Mouse (Mus musculus) v-Abl transformed pro-B cells (cell line): ENCODE measurements around the gene Gm10300.

Experiments used
- in situ Hi-C, 2 experiments: fragments of 400-800 bp; cut with MboI; formaldehyde crosslinking; loops; one replicate each; pipeline ENCODE4 v1.15.1; 2025; ENCODE audit not compliant: unreplicated experiment in 2 of 2

Gene Gm10300

DNA sequence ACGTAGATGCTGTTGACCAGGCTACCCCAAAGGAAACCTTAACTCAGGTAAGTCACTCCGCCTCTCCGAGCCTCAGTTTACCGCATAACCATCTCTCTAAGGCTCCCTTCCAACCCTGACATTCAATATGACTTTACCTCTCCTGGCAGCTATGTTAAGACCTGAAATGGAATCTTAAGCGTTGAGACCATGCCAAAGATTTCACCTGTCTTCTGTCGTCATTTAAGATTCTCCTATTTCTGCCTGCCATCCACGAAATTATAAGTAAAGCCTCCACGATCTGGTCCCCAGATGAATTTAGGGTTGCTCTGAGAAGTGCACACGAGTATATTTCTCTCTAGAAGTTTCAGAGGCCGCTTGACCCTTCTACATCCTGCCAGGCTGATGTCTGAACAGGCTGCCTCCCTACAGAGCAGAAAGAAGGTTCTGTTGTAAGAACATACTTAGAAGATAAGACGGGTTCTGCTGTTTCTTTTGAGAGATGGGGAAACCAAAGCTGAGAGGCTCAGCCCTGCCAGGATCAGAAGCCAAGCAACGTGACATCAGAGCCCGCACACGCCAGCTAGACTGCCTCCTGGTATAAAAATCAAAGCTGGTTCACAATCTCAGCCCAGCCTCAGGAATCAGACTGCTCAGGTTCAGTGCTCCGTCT is 24.8 kb upstream of the Gm10300 start:
- in situ Hi-C loops: no loop called here

DNA sequence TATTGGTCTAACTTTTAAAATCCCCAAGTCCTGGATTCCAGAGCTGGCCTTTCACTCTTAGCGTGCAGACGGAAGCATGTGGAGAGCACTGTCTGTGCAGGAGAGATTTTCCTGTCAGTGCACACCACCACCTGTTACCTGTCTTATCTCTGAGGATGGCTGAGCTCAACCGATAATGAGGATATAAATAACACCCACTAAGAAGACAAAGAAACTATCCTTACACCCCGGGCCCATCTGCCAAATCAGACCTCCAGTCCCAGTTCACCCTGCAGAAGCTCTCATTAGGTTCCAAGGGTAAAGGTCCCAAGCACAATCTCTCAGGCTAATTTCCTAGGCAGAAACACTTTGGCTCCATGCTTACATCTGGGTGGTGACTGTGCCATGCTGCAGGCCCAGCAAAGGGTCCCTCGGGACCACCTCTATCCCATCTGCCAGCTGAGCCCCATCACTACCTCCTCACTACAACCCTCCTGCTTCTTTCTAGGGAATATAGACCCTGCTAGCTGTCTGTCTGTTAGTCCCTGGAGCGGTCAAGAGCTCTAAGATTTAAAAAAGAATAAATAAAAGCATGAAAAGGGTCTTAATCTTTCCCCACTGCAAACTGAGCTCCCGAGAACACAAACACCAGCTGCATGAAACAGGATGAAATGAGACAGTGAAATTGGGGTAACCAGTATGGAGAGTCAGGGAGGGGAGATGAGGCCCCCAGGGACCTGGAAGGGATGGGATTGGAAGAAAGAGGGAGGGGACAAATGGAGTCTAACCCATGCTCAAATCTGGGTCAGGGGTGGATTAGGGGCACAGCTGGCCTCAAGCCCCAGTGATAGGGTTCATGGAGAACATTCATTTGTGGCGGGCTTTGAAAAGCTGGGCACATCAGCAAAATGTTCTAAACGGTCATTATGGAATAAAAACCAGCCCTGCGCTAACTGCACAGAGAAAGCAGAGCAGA is 22.9 kb upstream of the Gm10300 start:
- in situ Hi-C loops: no loop called here

DNA sequence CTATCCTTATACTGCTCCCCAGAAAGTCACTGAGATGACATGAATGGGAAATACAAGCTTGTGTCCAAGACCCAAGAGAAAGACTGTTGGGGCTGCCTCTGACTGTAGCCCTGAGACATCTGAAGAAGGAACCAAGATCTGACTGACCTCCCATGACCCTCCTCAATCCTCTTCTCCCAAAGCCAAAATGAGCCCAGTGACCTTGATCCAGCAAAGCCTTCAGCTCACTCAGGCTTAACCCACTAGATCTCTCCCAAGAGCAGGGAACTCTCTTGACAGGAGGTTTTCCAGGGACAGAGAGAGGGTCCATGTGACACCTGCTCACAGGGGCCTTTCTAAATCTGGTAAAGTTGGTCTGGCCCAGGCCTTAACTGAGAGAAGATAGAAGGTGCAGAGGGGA is 17.2 kb upstream of the Gm10300 start:
- in situ Hi-C loops: no loop called here

DNA sequence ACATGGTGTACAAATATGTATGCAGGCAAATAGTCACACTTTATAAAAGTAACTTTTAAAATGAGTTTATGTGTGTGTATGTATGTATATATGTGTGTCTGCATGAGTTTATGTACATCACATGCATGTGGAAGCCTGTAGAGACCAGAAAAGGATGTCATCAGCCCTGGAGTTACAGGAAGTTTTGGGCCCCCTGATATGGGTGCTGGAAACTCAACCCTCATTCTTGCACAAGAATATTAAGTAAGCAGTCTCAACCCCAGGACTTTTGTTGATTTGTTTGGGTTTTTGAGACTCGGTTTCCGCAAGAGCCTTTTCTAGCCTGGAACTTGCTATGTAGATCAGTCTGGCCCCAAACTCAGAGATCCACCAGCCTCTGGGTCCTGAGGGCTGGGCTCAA is 15.0 kb upstream of the Gm10300 start:
- in situ Hi-C loops: no loop called here

DNA sequence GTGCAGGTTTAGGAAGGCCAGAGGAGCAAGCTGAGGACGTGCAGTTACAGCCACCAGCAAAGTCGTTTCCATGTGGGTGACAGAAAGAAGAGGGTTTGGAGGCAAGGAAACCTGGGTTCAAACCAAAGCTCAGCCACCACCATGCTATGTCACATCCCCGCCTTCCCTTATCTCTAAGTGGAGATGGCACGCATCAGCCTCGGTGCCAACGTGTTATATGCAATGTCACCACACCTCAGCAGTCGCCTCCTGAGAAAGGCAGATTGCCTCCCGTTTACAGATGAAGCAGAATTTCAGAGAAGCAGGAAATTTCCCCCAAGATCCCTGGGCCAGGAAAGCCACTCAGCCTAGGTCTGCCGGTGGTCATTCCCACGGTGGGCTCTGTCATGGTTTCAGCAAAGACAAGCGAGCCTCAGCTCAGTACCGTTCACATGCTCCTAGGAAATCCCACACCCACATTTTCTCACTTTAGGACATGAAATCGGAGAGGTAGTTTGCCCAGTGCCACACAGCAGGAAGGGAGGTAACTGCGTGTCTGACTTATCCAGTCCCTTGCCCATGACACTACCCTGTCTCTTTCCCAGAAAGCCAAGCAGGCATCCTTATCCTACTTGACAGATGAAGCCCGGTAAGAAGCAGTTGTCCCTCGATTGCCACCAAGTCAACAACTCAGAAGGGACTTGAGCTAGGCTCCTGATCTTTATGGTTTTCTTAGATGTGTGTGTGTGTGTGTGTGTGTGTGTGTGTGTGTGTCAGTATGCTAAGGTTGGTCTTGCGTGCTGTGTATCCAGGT is 14.3 kb upstream of the Gm10300 start:
- in situ Hi-C loops: no loop called here

DNA sequence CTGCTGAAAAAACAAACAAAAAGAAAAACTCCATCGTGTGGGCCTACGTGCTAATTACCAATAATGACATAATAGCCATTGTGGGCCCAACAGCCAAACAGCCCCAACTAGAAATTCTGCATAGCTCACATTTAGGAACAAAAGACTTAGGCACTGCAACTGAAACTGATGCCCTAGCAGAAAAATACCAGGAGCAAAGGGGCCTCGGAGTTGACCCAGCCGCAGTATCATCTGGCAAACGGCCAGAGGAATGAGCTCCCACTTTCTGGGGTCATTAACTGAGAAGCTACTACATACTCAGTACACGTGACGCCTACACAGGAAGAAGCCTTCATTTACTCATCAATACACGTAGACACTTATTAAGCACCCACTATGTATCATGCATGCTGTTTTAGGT is 12.2 kb upstream of the Gm10300 start:
- in situ Hi-C loops: no loop called here

DNA sequence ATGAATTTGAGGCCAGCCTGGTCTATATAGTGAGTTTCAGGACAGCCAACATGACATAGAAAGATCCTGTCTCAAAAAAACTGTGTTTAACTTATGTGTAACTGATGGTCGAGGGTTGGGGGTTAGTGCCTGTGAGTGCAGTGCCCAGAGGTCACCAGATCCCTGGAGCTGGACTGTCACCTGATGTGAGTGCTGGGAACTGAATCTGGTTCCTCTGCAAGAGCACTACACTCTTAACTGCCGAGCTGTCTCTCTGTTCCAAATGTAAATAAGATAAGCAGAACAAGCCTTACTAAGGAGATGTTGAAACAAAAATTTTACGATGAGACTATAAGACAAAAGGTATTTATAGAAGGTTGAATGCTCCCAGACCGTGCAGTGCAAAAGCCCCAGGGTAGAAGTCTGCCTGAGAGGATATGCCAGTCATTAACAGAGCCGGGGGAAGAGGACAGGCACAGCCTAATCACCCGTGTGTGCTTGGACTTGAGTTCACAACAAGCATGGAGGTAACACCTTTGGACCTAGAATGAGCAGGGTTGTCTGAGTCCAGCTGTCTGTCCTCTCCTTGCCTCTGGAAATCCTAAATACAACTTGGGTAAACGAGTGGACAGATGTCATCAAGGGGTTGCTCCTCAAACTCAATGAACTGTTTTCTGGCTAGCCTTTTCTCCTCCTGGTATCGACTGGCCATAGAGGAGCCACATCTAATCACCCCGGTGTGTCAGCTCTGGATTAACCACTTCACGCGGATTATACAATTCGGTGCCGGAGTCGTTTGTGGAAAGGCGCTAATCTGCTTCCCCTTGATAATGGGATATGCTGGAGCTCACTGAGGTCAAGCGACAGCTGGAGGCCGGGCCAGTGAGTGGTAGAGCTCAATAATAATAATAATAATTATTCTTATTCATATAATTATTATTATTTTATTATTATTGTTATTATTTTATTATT is 11.3 kb upstream of the Gm10300 start:
- in situ Hi-C loops: no loop called here

DNA sequence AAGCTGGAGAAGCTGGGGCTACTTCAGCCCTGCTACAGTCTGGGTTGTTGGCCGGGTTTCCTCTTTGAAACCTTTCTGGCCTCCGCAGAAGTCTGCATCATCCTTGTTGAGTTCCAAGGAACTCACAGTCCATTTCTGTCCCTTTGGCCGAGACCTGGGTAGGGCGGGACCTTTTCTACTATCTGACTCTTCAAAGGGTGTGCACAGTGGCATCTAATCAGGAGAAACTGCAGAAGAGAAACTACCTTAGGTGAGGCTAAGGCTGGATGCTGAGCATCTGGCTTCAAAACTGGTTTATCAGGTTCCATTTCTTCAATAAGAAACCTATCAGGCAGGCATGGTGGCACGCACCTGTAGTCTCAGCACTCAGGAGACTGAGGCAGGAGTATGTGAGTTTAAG is 9.9 kb upstream of the Gm10300 start:
- in situ Hi-C loops: no loop called here

DNA sequence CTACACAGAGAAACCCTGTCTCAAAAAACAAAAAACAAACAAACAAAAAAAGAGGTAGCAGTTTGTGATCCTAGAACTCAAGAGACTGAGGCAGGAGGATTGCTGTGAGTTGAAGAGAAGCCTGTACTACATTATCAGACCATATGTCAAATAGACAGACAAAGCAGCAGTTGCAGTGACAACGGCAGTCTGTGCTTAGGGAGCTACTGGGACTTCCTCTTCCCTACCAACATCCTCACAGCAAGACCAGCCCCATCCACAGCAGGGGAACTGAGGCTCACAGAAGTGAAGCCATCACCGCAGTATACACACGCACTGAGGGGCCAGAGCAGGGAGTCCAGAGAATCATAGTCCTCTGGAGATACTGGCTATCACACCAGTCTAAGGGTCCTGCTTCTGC is 8.9 kb upstream of the Gm10300 start:
- in situ Hi-C loops: no loop called here

DNA sequence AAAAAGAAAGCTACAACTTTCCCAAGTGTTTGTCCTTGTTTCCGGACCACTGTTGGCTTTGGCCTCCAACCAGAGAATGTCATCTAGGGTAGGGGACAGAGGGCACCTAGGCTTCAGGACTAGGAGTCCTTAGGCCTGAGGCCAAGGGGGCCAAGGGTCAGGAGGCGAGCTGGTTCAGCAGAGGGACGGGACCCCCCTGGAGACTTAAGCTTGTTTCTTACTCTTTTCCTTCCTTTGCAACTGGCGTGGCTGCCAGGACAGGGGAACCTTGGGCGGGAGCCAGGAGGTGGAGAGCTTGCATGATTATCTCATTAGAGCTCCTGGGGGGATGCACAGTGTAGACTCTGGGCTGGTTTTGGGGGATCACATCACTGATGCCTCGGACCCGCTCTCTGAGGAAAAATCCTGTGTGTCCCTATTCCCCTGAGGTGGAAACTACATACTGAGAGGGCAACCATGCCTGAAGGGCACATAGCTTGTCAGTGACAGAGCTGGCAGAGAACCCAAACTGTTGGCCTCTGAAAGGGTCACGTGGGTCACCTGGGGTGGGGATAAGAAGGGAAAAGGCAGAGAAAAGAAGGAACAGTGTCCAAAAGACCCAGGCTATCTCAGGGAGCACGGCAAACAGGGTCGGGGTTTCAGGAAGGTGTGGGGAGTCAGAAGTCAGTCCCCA is 8.3 kb upstream of the Gm10300 start:
- in situ Hi-C loops: no loop called here

DNA sequence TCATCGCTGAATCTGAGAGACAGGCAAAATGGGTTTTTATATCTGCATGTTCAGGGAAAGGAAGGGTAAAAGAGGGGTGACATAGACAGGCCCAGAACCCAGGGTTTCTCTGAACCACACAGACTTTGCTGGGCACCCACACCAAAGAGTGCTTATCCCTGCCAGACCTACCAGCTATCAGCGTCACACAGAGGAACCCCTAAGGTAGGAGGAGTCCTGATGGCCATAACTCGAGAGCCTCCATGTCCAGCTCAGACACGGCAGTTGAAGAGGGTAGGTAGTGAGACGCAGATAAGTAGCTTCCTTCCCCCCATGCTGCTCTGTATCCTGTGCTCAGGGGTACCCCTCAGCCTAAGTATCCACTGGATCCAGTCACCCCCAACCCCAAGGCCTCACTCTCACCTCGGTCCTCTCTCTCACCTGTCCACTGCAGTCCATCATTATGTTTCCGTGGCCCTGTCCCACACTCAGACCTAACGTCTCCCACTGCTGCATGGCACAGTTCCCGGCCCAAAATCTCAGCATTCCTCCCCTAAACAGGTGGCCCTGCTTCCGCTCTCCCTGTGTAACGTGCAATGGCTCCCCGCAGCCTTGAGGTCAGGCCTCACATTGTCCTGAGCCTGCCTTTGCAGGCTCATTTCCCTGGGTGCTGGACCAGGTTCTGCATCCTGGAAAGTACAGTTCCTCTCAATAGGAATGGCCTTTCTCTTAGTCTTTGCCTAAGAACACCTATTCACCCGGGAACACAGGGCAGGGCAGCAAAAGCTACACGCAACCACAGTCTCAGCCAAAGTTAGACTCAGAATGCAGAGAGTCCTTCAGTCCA is 7.2 kb upstream of the Gm10300 start:
- in situ Hi-C loops: no loop called here

DNA sequence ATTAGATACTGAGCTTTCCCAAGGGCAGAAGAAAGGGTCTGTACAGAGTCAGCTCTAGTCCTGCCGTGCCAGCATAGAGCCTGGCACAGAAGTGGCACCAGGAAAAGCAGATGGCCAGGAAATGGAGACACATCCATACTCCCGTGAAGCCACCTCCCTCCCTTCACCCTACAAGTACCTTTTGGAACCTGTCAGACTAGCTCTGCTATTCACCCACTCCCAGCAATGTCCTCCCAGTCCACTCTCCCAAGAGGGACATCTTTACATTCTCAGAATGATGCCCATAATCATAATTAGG is 6.6 kb upstream of the Gm10300 start:
- in situ Hi-C loops: no loop called here

DNA sequence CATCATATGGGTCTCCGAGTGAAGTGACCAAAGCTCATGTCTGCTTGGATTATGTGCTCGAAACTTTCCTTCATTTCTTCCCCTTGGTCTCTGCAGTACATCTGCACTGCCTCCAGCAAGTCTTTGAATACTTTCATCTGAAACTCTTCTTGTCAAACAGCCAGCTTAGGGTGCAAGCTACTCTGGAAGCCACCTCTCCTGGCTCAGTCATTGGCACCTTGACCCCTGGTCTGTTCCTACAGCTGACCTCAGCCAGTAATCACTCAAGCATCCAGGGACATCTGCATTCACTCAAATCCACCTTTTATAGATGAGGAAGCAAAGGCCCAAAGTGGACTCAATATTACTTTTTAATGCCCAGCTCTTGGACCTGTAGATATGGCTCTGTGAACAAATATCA is 2.8 kb upstream of the Gm10300 start:
- in situ Hi-C loops: loop anchor here (5.0 kb wide), 1 partner anchor 34 kb away; no protein-coding TSS in a partner anchor

DNA sequence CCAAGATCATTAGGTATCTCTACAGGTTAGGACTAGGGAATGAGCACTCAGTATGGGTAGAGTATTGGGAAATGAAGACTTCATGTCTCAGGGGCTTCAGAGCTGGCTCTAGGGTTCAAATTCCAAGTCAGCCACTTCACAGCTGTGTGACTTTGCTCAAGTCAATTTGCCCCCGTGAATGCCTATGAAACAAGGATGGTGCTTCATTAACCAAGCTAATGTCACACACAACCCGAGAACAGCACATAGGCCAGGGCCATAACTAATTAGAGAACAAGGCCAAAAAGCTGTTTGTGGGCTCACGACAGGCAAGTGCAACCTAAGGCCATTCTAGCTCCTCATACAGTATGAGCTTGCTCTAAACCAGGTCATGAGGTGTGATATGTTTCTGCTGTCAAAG is 2.3 kb upstream of the Gm10300 start:
- in situ Hi-C loops: loop anchor here (5.0 kb wide), 1 partner anchor 35 kb away; no protein-coding TSS in a partner anchor

DNA sequence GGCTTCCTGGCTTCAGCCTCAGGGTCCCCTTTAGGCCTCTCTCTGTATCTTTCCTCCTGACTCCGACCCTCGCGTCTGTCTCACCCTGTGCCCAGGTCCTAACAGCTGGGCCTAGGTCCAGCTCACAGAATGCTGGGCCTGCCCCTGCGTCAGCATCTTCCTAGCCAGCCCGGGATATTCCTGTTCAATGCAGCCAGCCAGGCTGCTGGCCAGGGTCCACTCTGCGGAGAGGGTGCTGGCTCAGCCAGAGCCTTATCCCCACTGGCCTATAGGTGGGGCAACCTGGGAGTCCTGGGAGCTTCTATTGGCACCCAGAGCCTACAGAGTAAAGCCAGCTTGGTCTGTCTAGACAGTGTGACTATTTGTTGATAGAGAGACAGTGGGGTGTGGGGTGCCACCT is 1.6 kb upstream of the Gm10300 start:
- in situ Hi-C loops: loop anchor here (5.0 kb wide), 1 partner anchor 36 kb away; no protein-coding TSS in a partner anchor

DNA sequence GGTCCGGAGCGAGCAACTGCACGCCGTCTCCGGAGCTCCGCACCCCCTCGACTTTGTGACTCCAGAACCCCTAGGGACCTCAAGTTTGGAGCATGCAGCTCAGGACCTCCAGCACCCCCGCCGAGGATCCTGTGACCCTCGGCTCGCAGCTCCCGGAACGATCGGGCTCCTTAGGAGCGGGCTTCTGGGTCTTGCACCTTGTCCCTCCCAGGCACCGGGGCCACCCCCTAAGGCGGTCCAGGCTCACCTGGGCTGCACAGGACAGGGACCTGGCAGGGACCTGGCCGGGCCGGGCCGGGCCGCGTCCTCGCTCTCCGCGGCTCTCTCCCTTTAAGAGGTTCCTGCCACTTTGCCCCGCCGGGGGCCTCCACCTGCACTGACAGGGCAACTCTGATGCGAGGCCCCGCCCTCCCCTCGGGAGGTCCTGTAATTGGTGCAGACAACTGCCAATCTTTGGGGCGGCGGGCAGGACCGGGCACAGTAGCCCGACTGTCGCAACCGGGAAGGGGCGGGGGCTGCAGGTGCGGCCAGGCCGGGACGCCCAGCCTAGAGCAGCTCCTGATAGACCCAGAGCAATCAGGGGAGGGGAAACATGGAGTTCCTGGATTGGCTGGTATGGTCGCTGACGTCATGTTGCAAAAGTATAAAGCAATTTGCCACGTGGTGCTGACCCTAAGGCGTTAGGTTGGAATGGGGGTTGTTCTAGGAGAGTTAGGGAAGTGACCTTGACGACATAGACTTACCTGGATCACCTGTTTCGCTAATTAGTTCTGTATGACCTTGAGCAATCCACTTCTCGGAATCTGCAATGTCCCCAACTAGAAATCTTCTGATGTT is 654 bp downstream of the Gm10300 start, which contains the start of gene Epb41:
TSS of gene Epb41 (minus strand) at position 389 of the 837 bp plus-strand sequence.
- in situ Hi-C loops: loop anchor here (5.0 kb wide), 4 partner anchors 38 to 208 kb away; no protein-coding TSS in a partner anchor

DNA sequence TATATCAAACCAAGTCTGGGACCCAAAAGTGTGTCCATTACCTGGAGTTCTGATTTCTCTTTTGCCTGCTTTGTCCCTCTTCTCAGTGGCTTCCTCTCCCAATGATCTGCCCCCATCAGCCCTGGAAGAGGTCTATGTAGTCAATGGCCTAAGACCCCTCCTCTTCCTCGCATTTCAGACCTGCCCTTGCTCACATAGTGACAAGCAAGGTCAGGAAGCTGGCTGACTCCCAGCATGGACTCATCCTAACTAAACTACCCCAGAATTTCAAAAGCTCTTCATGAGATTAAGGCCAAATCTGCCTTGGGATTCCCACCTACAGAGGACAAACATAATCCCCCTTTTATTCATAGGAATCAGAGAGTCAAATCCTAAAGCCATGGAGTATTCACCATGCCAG is 1.3 kb downstream of the Gm10300 start:
- in situ Hi-C loops: loop anchor here in 1 of 2 experiments (5.0 kb wide), 3 partner anchors 98 to 208 kb away; no protein-coding TSS in a partner anchor
